Mouse (Mus musculus) brain, embryonic 18.5 days (tissue): ENCODE results near the gene Kcna7.
"Not testable (repeated sequence)": the region's sequence is repeated elsewhere in the genome, so short reads cannot be mapped to it uniquely, and the experiment has no call there.

Experiments used
- DNase-seq: peaks from one replicate; pipeline ENCODE4 v3.0.0-alpha.2; 2012; ENCODE audit warnings: low read depth, low spot score

The Kcna7 gene

DNA sequence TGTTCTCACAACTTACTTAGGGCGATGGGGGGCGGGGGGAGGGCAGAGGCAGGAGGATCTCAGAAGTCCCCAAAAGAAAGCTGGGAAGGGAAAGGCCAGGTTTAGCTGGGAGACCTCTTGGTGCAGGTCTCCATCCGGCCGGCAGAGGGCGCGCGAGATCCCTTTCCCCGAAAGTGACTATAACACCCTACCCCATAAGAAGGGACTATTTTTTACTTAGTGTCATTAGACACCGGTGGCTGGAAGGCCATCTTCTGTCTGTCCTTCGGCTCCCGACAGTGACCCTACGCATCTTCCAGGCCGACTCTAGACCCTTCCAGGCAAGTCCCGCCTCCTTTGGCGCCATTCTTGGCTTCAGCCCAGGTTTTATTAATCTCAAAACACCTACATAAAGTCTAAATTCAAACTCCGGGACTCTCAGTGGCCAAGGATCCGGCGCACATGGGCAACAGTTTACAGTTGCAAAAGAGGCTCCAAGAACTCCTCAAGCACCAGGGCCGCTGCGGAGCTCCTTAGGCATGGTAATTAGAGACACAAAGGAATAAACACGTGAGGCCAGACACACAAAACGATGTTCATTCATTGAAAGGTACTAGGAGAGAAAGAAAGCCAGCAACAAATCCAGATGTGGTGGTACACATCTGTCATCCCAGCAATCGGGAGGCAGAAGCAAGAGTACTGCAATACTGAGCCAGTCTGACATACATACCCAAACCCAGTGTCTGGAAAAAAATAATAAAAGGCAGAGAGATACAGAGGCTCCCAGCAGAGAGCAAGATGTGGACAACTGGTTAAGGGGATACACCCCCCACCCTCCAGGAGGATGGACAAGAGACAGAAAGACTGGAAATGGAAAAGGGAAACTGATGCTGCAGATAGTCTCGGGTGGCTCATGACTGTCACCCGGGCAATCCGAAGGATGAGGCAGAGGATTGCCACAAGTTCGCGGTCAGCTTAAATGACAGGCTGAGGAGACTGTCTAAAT, at the start of gene Kcna7:
Gene Kcna7 (plus strand): TSS at position 563 of the 985 bp plus-strand sequence.
- DNase-seq: no peak

DNA sequence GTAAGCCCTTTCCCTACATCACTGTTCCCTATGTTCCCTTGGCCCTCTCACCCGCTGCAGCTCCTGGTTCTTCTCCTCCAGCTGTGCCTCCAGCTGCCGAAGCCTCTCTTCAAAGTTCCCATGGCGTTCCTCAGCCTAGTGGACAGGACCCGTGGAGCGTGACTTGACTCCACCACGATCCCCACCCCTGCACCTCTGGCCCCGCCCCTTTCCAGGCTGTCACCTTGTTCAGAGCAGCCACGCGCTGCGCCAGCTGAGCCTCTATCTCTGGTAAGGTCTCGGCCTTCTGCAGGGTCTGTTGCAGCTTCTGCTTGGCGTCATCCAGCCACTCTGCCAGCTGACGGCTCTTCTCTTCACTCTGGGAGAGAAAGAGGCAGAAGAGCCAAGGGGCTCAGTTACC, 49.4 kb upstream of the Kcna7 start:
- no peak for DNase-seq

DNA sequence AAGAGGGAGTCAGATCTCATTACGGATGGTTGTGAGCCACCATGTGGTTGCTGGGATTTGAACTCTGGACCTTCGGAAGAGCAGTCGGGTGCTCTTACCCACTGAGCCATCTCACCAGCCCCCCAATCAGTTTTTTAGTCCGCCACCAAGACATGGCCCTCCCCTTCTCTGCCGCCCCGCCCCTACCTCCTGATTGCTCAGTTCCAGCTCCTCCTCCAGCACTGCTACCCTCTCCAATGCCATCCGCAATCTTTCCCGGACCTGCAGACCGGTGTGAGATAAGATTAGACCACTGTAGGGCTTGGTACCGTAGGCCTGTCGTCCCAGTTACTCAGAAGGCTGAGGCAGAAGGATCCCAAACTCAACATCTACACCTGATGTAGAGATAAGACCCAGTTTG, 46.4 kb upstream of the Kcna7 start:
- DNase-seq: not testable (repeated sequence)

DNA sequence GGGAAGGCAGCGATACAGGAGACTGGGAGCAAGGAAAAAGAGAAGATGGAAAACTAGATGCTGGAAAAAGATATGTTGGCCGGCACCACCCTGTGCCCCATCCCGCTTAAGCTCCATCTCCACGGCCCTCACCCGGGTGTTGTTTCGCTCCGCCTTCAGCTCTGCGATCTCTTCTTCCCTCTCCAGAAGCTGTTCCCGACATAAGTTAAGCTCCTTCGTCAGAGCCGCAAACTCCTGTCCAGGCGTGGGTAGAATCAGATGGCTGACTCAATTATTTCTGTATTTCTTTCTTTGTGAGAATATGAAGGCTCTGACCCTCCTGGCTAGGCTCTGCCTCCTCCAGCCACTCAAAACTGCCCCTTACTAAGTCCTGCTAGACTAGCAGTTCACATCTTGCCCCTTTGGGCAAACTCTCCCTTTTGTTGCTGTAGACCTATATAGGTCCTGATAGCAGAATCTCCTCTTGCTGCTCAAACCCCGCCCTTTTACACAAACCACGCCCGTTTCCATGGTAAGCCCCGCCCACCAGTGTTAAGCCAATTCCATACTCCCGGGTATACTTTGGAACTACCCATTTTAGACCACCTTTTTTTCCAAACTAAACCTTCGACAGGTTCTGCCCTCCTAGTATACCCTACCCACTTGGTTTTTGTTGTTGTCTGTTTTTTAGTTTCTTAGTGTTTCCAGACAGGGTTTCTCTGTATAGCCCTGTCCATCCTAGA, 44.9 kb upstream of the Kcna7 start:
- no peak for DNase-seq

DNA sequence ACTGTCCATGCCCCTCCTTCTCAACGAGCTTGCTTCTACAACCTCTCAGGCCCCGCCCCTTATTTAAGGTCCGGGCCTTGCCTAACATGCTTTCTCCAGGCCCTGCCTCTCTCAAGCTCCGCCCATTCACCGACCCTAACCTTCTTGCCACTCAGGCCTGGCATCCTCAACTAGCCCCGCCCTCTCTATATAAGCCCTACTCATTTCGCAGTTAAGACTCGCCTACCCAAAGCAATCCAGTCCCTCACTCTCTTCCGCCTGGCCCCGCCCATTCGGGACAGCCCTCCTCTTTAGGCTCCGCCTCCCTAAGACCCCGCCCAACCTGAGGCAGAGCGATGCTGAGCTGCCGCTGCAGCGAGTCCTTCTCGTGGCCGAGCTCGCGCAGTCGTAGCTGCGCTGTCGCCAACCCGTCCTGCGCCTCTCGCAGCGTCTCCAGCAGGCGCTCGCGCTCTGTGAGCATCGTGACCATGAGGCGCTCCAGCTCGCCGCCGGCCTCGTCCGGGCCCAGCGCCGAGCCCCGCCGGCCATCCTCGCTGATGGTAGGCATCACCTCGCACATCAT, 44.1 kb upstream of the Kcna7 start:
- DNase-seq: peak; percentile 56

DNA sequence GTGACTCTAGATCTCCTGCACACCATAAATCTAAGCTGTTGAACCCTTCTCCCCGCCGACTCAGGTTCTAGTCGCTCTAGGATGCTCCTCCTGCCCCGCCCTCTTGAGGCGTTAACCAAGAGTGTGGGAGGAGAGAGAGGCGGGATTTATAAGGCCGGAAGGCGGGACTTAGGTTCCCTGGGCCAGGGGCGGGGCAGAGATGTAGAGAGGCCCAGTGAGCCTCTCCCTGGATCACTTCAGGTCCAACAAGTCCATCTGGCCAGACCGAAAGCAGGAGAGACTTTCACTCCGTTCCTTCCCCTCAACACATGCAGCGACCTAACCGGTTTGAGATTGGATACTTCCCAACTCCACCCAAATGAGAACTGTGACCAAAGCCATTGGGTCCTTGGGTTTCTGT, 42.7 kb upstream of the Kcna7 start:
- DNase-seq: no peak

DNA sequence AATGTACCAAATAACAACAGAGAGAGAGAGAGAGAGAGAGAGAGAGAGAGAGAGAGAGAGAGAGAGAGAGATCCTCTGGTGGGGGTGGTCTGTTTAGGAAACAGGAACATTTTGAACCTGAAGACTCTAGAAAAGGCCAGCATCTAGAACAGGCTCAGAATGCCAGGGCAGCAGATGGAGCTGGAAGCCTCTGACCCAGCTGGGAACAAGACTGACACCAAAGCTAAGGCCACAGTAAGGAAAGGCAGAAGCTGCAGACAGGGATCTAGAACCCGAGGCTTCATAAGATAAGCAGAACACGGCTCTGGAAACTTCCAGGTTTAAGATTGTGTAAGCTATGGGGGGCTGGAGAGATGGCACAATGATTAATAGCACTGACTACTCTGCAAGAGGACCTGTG, 41.5 kb upstream of the Kcna7 start:
- no peak for DNase-seq

DNA sequence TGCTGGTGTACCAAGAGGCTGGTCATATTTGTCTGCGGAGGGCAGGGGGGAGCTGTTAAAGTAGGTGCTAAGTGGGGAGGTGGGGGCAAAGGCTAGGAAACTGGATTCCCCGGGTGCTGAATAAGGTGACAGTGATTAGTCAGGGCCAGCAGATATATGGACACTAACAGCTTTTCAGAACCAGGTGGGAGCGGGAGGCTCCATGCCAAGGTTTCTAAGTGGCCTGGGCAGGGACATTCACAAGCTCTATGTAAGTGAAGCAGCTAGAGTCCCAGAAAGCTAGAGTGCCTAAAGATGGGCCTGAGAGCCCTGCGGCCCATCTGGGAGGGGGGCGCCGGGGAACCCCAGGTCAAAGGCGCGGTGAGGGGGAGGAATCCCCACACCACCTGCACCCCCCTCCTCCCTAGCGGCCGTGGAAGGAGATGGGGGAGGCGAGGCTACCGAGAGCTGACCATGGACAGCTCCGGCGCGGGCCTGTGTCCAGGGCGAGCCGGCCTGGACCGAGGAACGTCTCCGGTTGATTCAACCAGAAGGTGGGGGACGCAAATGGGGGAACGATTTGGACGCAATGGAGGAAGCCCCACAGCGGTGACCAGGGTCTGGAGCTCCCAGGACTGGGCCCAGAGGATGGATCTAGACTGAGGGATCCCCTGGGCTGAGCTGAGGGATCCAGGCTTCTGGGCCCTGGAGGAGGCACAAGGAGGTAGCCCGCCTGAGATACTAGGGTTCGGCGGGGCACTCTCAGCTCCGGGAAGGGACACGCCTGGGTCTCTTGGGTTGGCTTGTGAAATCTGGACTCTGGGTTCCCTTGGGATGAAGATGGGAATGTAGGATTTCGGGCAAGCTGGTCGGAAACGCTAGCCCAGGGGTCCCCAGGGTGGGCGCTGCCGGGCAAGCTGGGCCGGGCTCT, 39.5 kb upstream of the Kcna7 start:
- no peak for DNase-seq

DNA sequence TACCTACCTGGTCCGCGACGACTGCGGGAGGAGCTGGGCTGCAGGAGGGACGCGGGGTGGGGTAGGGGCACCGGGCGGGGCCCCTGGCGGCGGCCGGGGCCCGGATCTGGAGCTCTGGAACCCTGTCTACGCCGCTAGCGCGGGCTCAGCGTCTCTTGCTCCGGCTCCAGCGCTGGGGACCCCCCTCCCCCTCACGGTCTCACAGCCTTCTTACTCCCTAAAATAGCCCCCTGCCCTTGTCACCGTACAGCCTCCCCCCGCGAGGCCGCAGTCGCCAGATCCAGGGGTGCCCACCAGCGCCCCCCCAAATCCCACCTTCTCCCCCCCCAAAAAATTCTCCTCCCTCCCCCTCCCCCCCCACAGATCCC, 38.8 kb upstream of the Kcna7 start, which contains the start of gene Ppfia3:
Gene Ppfia3 (minus strand): TSS at position 368 of the 368 bp plus-strand sequence.
- no peak for DNase-seq

DNA sequence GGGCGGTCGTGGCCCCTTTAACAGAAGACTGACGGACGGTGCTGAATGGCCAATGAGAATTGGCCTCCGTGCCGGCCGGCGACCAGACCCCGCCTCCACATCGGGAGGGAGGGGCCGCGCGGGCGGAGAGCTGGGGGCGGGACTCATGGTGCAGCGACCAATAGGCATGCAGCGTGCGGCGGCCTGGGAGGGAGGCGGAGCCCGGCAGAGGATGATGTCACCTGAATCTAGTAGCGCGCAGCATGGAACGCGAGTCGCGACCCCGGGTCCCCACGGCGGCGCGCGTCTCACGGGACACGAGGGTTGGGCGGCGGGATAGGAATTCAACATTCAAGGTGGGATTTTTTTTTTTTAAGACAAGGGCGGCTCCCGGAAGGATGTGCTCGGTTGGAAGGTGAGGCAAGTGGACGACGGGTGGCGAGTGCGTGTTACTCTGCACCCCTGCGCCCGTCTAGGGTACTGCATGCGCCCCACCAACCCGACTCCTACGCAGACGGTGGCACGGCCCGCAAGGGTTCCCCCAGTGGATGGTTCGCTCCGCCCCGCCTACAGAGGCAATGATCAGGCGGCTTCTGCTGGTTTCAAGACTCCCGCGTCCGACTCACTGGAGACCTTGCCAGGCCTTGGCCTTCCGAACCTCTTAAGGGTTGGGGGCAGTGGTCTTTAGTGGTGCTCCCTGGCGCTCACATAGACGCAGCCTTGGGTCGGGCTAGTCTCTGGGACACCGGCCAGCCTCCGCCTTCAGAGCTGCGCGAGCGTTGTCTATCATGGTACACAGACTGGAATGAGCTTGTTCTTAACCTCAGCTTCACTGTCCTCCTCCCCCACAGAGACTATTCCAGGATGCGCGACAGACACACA, 38.2 kb upstream of the Kcna7 start:
- peak; percentile 93 for DNase-seq

DNA sequence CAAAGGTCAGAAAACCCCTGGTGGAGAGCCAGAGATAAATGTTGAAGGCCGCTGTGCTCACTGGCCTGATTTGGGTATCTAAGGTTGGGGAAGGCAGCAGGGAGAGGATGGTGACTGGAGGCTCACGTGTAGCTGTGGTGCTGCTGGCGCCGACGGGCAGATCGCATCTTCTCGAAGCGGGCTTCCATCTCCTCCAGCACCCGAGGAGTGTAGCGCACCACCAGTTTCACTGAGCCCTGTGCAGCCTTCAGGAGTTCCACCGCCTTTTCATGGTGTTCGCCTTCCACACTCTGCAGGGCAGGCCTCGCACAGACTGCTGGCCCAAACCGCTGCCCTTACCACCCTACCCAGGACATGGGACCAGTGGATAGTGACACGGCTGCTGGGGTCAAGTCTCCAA, 37.3 kb upstream of the Kcna7 start:
- no peak for DNase-seq

DNA sequence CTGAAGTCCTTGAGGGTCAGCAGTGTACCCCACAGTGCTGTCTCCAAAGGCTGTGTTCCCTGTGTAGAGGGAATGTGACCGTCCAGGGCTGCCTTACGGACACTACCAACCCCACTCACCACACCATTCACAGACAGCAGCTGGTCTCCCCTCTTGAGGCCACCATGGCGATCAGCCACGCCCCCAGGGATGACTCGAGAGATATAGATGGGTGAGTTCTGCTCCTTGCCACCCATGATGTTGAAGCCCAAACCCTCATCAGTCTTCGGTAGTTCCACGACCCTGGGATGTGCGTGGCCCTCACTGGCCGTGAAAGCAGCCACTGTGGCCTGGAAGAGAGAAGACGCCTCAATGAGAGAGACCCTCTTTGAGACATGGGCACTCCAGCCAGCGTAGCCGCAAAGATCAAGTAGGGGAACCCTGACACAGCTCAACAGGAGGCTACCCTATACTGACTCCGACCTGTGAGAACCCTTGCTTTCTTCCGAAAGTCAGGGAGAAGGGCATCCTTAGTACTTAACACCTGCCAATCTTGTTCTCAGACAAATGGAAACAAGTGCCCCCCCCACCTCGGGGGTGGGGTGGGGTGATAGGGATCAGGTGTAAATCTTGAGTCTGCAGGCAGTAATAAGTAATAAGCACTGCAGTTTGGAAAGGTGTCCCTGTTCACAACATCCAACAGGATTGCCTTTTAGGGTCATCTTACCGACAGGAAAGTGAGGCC, 36.3 kb upstream of the Kcna7 start:
- no peak for DNase-seq

DNA sequence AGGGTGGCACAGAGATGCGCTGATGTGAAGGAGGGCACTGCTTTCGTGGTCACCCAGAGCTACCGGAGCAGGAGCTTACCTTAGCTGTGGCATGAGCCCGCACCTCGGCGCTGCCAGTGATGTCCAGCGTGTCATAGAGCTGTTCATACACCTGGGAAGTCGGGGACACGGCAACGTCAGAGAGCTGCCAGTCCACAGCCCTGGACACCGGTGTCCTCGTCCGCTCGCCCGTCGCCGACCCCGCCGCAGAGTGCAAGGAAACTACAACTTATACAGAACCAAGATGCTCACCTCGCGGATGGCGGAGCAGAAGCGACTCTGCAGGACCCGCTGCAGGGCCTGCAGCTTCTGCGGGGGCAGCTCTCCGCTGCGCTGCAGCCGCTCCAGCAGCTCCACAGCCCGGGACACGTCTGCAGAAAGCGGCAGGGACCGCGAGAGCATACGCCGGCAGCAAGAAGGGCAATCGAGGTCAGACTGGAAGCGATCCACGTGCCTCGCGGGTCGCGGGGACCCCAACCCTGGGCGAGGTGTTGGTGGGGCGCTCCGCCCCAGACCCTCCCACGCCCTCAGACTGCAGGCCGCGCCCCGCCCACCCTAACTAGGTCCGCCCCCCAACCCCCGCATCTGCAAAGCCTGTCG, 35.5 kb upstream of the Kcna7 start:
- no peak for DNase-seq

DNA sequence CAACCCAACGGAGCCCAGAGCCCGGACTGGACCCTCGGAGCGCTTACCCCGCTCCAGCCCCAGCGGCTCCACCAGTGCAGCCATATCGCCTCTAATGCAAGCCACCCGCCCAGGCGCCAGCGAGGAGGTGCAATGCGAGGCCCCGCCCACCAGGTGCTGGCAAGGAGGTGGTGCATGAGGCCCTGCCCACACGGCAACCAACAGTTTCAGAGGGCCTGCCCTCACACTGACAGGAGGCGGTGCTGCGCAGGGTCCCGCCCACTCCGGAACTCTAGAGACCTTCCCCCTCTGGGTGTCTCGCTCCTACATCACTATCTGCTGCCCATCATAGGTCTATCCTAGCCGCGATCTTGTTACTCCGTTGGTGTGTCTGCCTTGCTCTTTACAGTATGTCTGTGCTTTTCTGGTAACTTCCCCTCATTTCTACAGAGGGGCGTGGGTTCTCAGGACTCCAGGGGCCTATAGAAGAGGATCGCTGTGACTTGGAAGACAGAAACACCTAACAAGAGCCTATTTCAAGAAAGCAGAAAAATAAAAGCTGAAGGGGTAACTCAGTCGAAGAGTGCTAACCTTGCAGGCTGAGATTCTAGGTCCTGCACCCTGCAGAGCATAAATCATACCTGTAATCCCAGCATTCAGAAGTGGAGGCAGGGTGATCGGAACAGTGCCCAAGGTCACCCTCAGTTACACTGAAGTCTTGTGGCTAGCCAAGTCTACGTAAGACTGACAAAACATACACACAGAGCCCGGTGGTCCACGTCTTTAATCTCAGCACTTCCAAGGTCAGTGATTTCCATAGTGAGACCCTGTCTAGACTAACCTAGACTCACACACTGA, 34.8 kb upstream of the Kcna7 start, which contains the start of gene Lin7b:
Gene Lin7b (minus strand): TSS at position 109 of the 837 bp plus-strand sequence.
- DNase-seq: no peak

DNA sequence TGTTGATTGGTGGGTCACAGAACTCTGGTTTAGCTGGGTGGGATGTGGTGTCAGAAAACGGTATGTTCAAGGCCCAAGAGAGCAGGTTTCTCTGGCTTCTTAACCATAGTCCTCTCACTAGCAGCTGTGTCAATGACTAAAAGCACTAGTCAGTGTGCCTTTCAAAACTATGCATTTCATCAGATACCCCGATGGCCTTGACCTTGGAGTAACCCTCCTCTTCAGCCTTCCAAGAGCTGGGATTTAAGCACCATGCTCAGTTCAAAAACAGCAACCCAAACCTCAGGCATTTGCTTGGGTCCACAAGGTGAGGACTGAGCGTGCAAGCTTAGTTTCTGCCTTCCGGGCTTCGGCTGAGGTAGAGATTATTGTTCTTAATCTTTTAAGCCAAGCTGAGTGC, 33.1 kb upstream of the Kcna7 start:
- DNase-seq: no peak

DNA sequence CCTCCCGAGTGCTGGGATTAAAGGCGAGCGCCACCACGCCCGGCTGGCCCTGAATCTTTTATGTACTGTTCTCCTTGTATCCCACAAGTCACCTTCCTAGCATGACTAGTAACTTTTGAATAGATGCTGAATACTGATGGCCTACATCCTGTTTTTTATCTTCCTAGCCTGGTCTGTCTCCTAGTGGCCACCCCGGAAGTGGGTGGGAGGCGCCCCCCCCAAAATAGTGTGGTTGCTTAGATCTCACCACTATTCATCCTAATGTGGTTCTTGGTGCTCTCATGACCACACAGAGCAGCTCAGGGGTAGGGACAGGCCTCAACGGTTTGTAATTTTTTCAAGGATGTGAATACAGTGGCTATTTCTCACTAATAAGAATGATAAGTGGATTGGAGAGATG, 30.8 kb upstream of the Kcna7 start:
- DNase-seq: no peak

DNA sequence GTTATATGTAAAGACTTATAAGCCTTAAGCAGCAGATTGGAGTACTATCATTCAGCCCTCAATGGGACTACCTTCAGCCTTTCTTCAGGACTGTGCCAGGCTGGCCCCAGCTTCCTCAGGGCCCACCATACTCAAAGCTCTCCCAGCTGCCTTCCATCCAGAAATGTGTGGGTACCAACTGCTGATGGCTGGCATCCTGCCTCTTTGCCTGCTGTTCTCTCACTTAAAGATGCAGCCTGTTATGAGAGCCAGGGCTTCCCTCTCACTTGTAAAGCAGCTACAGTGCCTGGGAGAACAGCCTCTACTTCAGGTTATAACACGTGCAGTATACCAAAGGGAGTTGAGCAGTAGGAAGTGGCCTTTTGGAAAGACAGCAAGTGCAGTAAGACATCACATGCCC, 29.4 kb upstream of the Kcna7 start:
- no peak for DNase-seq

DNA sequence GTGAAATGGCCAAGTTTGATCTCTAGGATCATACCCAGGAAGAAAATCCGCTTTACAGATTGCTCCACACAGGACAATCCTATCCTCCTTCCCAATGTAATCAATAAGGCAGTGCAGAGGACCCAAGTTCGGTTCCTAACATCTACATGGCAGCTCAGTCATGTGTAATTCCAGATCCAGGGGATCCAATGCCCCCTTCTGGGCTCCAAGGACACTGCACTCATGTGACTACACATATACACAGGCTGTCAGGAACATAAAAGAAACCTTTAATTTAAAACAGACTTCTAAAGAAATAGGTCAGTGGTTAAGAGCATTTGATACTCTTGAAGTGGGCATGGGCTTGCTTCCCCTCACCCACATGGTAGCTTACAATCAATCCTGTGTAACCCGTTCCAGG, 19.4 kb upstream of the Kcna7 start:
- DNase-seq: no peak
